ENCODE assay signal across 11 mouse cellular contexts in the genomic region with DNA sequence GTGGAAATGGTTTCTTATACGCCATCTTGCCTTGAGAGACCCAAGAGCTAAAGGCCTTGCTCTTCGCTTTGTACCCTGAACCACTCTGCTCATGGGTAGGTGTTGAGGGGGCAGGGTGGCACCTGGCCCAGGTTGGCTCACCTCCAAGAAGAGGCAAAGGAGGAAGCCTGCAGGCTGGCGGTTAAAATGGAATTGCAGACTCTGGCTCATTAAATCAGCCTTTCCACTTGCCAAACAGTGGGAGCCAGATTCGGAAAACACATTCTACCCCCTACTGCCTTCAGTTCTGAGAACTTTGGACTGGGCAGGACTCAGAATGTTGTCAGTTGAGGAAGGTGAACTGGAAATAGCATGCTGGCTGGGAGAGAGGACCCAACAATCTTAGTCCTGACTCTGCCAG. TPM values are rescaled to one million over a fixed set of nuclear protein-coding genes. Genes with fewer than 3 reads are reported as not detected.
DNase-seq lines count a peak whose midpoint lies in the region; ATAC-seq lines count a peak whose summit lies in the region.
"Had no signal": no experiment of that assay in that cellular context is flagged by ENCODE, and none has a peak within 500 bp of the region (broad histone marks: within the 10 kb centered on the region; RNA-seq: fewer than 3 reads in every experiment).

No protein-coding gene starts in this region.

- peak; percentile 41; the same call in 1 of the 2 replicates for ATAC-seq in frontal cortex, adult (ENCODE audit: low TSS enrichment)
- ATAC-seq in hindbrain, embryonic 13.5 days (ENCODE audit: low FRiP score) = no peak
- ATAC-seq: activated CD4-positive, CD25-positive, alpha-beta regulatory T cell, adult 4 months; midbrain, embryonic 15.5 days had no signal

- H3K27ac ChIP-seq in hindbrain, embryonic 13.5 days = no peak overlapping the region
- H3K27ac ChIP-seq: embryonic facial prominence, embryonic 13.5 days; midbrain, embryonic 15.5 days had no signal

- no peaks in the 10 kb centered on the region for H3K27me3 ChIP-seq in hindbrain, embryonic 13.5 days
- H3K27me3 ChIP-seq: embryonic facial prominence, embryonic 13.5 days; midbrain, embryonic 15.5 days had no signal

- DNase-seq in frontal cortex, postnatal 10 days (ENCODE audit: low spot score in 2 of 2) = no peak
- DNase-seq in lung, postnatal 36 days = peak; percentile 30
- DNase-seq in lung, postnatal 25 days (ENCODE audit: low spot score) = no peak
- DNase-seq in kidney, adult 8-10 months = peak; percentile 94
- DNase-seq in right cerebral cortex, postnatal 14 days = peak; percentile 19
- DNase-seq in spleen, adult 12 weeks (ENCODE audit: low spot score) = no peak

- no peak overlapping the region for H3K9ac ChIP-seq in hindbrain, embryonic 13.5 days
- H3K9ac ChIP-seq: embryonic facial prominence, embryonic 13.5 days; midbrain, embryonic 15.5 days had no signal

- H3K9me3 ChIP-seq in hindbrain, embryonic 13.5 days = no peaks in the 10 kb centered on the region
- H3K9me3 ChIP-seq: embryonic facial prominence, embryonic 13.5 days; midbrain, embryonic 15.5 days had no signal

- H3K36me3 ChIP-seq in hindbrain, embryonic 13.5 days = peaks cover 32% of the 10 kb centered on the region
- H3K36me3 ChIP-seq: midbrain, embryonic 15.5 days had no signal

- H3K4me3 ChIP-seq in hindbrain, embryonic 13.5 days = no peak overlapping the region
- H3K4me3 ChIP-seq: embryonic facial prominence, embryonic 13.5 days; midbrain, embryonic 15.5 days had no signal

- WGBS in hindbrain, embryonic 13.5 days = 91% methylated on average over 4 of the region's 4 CpGs

- H3K4me1 ChIP-seq in hindbrain, embryonic 13.5 days (replicated peaks) = no peaks in the 10 kb centered on the region
- H3K4me1 ChIP-seq: embryonic facial prominence, embryonic 13.5 days; midbrain, embryonic 15.5 days had no signal

- no peak overlapping the region for H3K4me2 ChIP-seq in hindbrain, embryonic 13.5 days
- H3K4me2 ChIP-seq: embryonic facial prominence, embryonic 13.5 days; midbrain, embryonic 15.5 days had no signal

RNA-seq across cellular contexts. Expression of a gene that starts 17.9 kb away (rescaled TPM):
- 14.8 and 16.4 TPM in 2 replicates for polyA plus RNA-seq in hindbrain, embryonic 13.5 days (2015; fragmentation: Nextera tagmentation; extraction: Ambion mirVana)

RNA-seq across cellular contexts. Expression of a gene that starts 36.3 kb away (rescaled TPM):
- 0.82 and 0.88 TPM in 2 replicates for polyA plus RNA-seq in hindbrain, embryonic 13.5 days (2015; fragmentation: Nextera tagmentation; extraction: Ambion mirVana)
- polyA plus RNA-seq: activated CD4-positive, CD25-positive, alpha-beta regulatory T cell, adult 4 months had no signal

RNA-seq across cellular contexts. Expression of a gene that starts 56.7 kb away (rescaled TPM):
- polyA plus RNA-seq in hindbrain, embryonic 13.5 days (2015; fragmentation: Nextera tagmentation; extraction: Ambion mirVana) = 66.3 and 73.6 TPM in 2 replicates

RNA-seq across cellular contexts. Expression of a gene that starts 57.0 kb away (rescaled TPM):
- 26.6 and 29.0 TPM in 2 replicates for polyA plus RNA-seq in hindbrain, embryonic 13.5 days (2015; fragmentation: Nextera tagmentation; extraction: Ambion mirVana)

Comparison
In these comparisons a context has a peak if more than half of its experiments do, and no peak if none do; other contexts are left out.
1. DNase-seq: peak in lung, postnatal 36 days (single experiment), kidney, adult 8-10 months (2 of 2) and right cerebral cortex, postnatal 14 days (single experiment); none in frontal cortex, postnatal 10 days (0 of 2), lung, postnatal 25 days (single experiment) and spleen, adult 12 weeks (single experiment).